Mouse (Mus musculus): ENCODE data around the gene Ctdnep1. TPM values are rescaled to one million over a fixed set of nuclear protein-coding genes. Genes with fewer than 3 reads are reported as not detected.

The Ctdnep1 gene
- polyA plus RNA-seq, 1 experiment, result 121 TPM

DNA sequence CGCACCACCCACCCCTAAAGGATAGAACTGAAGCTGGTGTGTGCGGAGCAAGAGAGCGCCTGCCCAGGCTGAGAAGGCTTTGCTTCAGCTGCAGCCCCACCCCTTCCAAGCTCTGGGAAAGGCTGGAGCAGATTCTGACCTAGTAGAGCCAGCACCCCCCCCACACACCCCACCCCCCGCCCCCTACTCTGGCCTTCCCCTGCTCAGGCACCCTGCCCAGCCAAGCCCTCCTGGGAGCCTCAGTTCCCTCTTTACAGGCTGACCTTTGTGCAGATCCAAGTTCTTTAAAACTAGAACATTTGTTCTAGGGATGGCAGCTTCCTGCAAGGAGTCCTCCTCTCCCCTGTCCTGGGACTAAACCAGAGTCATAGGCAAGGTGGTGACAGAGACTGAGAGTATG is 43.6 kb upstream of the Ctdnep1 start:
- Histone ChIP-seq H3K4me1 (ENCODE audit: control insufficient read depth, insufficient read depth, low read length) (peaks cover 2% of the 10 kb centered on the region; the same call in 1 of the 2 replicates), H3K4me3 (ENCODE audit: insufficient read depth, low read length) (no peak overlapping the region), H3K27ac (ENCODE audit: insufficient read depth, low read length) (no peak overlapping the region)
- TF ChIP-seq POLR2A (IDR thresholded peaks at IDR 0.05; ENCODE audit: extremely low read depth, insufficient read depth, low read length) (no peak), CTCF (IDR thresholded peaks at IDR 0.05; ENCODE audit: extremely low read depth, insufficient read depth, low read length) (no peak)

- peaks cover 2% of the 10 kb centered on the region; the same call in 1 of the 2 replicates for H3K4me1 ChIP-seq (ENCODE audit: control insufficient read depth, insufficient read depth, low read length)
- TF ChIP-seq CTCF (IDR thresholded peaks at IDR 0.05; ENCODE audit: extremely low read depth, insufficient read depth, low read length), result no peak
- TF ChIP-seq POLR2A (IDR thresholded peaks at IDR 0.05; ENCODE audit: extremely low read depth, insufficient read depth, low read length), result no peak
- H3K4me3 ChIP-seq (ENCODE audit: insufficient read depth, low read length), result no peak overlapping the region
- no peak overlapping the region for H3K27ac ChIP-seq (ENCODE audit: insufficient read depth, low read length)
Observed at GRCm38 (mm10) chr11:69937834-69938233, 43.1 kb upstream of the Ctdnep1 start.

DNA sequence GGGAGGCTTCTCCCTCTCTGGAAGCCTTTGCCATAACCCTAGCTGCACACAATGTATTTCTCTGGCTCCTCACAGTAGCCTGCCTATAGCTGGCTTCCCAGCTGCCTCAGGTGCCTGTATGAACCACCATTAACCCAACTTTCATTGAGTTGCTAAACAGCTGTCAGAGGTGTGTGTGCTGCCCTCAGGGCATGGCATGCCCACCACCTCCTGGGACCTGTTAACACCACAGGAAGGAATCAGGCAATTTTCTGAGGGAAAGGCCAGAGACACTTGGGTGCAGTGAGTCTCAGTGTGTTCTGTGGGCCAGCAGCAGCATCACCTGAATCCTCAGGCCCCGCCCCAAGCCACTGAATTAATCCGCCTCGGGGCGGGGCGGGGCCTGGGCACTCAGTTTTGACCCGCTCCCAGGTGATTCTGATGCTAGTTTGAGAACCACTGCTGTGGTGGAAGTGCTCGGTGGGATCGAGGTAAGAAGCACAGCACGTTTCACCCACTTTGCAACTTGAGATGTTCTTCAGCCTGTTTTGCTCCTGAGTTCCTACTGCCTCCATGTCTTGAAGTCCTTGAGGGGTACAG is 42.5 kb upstream of the Ctdnep1 start:
- TF ChIP-seq POLR2A (IDR thresholded peaks at IDR 0.05; ENCODE audit: extremely low read depth, insufficient read depth, low read length), result no peak
- no peak for TF ChIP-seq CTCF (IDR thresholded peaks at IDR 0.05; ENCODE audit: extremely low read depth, insufficient read depth, low read length)
- Histone ChIP-seq H3K4me1 (ENCODE audit: control insufficient read depth, insufficient read depth, low read length) (peaks cover 2% of the 10 kb centered on the region; the same call in 1 of the 2 replicates), H3K27ac (ENCODE audit: insufficient read depth, low read length) (no peak overlapping the region), H3K4me3 (ENCODE audit: insufficient read depth, low read length) (no peak overlapping the region)

GRCm38 (mm10) chr11:69939181-69939580 is 41.8 kb upstream of the Ctdnep1 start:
- TF ChIP-seq POLR2A (IDR thresholded peaks at IDR 0.05; ENCODE audit: extremely low read depth, insufficient read depth, low read length), result no peak
- TF ChIP-seq CTCF (IDR thresholded peaks at IDR 0.05; ENCODE audit: extremely low read depth, insufficient read depth, low read length), result no peak
- peaks cover 2% of the 10 kb centered on the region; the same call in 1 of the 2 replicates for H3K4me1 ChIP-seq (ENCODE audit: control insufficient read depth, insufficient read depth, low read length)
- H3K4me3 ChIP-seq (ENCODE audit: insufficient read depth, low read length), result no peak overlapping the region
- H3K27ac ChIP-seq (ENCODE audit: insufficient read depth, low read length), result no peak overlapping the region

GRCm38 (mm10) chr11:69939731-69940130 is 41.2 kb upstream of the Ctdnep1 start:
- H3K27ac ChIP-seq (ENCODE audit: insufficient read depth, low read length), result no peak overlapping the region
- TF ChIP-seq CTCF (IDR thresholded peaks at IDR 0.05; ENCODE audit: extremely low read depth, insufficient read depth, low read length) (no peak), POLR2A (IDR thresholded peaks at IDR 0.05; ENCODE audit: extremely low read depth, insufficient read depth, low read length) (no peak)
- H3K4me3 ChIP-seq (ENCODE audit: insufficient read depth, low read length), result no peak overlapping the region
- H3K4me1 ChIP-seq (ENCODE audit: control insufficient read depth, insufficient read depth, low read length), result peaks cover 2% of the 10 kb centered on the region; the same call in 1 of the 2 replicates

- TF ChIP-seq POLR2A (IDR thresholded peaks at IDR 0.05; ENCODE audit: extremely low read depth, insufficient read depth, low read length) (no peak), CTCF (IDR thresholded peaks at IDR 0.05; ENCODE audit: extremely low read depth, insufficient read depth, low read length) (no peak)
Observed at GRCm38 (mm10) chr11:69940962-69941361, 40.0 kb upstream of the Ctdnep1 start.

DNA sequence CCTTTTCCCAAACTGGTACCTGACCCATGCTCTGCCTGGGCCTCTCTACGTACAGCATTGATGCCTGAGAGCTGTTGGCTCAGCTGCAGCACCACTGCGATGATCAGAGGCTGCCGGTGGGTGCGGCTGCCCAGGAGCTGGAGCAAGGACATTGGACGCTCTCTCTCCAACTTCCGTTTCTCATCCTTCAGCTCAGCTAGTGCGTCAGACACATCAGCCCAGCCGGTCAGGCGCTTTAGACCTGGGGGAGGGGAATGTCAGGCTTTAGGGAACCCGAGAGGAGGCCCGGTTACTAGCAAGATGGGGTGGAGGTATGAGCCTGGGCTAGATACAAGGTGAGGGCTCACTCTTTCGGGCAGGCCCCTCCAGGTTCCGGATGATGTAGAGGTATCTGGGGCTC is 35.7 kb upstream of the Ctdnep1 start:
- no peak overlapping the region for H3K4me3 ChIP-seq (ENCODE audit: insufficient read depth, low read length)
- TF ChIP-seq CTCF (IDR thresholded peaks at IDR 0.05; ENCODE audit: extremely low read depth, insufficient read depth, low read length) (no peak), POLR2A (IDR thresholded peaks at IDR 0.05; ENCODE audit: extremely low read depth, insufficient read depth, low read length) (no peak)
- H3K27ac ChIP-seq (ENCODE audit: insufficient read depth, low read length), result no peak overlapping the region
- no peaks in the 10 kb centered on the region for H3K4me1 ChIP-seq (ENCODE audit: control insufficient read depth, insufficient read depth, low read length)

More at GRCm38 (mm10) chr11:69940962-69941361, 40.0 kb upstream of the Ctdnep1 start:
- Histone ChIP-seq H3K4me3 (ENCODE audit: insufficient read depth, low read length) (no peak overlapping the region), H3K27ac (ENCODE audit: insufficient read depth, low read length) (no peak overlapping the region), H3K4me1 (ENCODE audit: control insufficient read depth, insufficient read depth, low read length) (peaks cover 2% of the 10 kb centered on the region; the same call in 1 of the 2 replicates)

DNA sequence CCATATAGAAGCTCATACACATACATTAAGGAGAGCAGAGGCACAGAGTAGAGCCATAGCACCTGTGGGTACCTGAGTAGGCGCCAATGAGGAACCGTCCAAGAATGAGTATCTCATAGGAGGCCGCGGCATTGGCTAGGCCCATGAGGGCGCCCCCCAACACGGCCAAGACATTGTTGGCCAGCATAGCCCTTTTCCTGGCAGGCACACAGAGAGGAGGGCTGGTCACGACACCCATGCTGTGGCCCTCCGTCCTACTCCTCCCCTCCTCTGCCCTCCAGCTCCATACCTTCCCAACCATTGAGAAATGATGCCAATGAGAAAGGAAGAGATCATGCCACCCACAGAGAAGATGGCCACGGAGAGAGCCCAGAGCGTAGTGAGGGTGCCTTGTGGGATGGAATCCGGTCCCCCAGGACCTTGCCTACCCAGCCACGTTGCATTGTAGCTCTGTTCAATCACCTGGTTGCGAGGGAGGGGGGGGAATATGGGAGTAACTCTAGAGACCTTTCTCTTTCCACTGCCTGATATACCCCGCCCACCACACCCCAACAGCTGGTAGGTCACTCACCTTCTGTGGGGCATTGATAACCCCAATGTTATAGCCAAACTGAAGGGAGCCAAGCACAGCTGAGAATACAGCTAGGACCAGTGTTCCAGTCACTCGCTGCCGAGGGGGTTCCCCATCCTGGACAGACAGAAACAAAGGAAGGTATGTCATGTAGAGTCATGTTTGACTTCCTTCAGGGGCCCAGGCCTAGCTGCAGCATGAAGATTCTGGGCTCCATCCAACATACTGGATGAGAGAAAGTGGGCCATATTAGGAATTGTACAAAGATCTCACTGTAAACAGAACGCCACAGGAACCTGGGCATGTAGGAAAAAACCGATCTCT is 34.7 kb upstream of the Ctdnep1 start:
- no peak for TF ChIP-seq CTCF (IDR thresholded peaks at IDR 0.05; ENCODE audit: extremely low read depth, insufficient read depth, low read length)
- no peak for TF ChIP-seq POLR2A (IDR thresholded peaks at IDR 0.05; ENCODE audit: extremely low read depth, insufficient read depth, low read length)
- Histone ChIP-seq H3K27ac (ENCODE audit: insufficient read depth, low read length) (no peak overlapping the region), H3K4me3 (ENCODE audit: insufficient read depth, low read length) (no peak overlapping the region), H3K4me1 (ENCODE audit: control insufficient read depth, insufficient read depth, low read length) (no peaks in the 10 kb centered on the region)

- TF ChIP-seq CTCF (IDR thresholded peaks at IDR 0.05; ENCODE audit: extremely low read depth, insufficient read depth, low read length) (no peak), POLR2A (IDR thresholded peaks at IDR 0.05; ENCODE audit: extremely low read depth, insufficient read depth, low read length) (no peak)
- no peak overlapping the region for H3K4me3 ChIP-seq (ENCODE audit: insufficient read depth, low read length)
- H3K27ac ChIP-seq (ENCODE audit: insufficient read depth, low read length), result no peak overlapping the region
Observed at GRCm38 (mm10) chr11:69947337-69948065, 33.5 kb upstream of the Ctdnep1 start.

More at GRCm38 (mm10) chr11:69947337-69948065, 33.5 kb upstream of the Ctdnep1 start:
- no peaks in the 10 kb centered on the region for H3K4me1 ChIP-seq (ENCODE audit: control insufficient read depth, insufficient read depth, low read length)

Measured in cortical plate, adult 2 months (tissue).